Mouse (Mus musculus): ENCODE results near the gene Wdhd1. TPM values are rescaled to one million over a fixed set of nuclear protein-coding genes. Genes with fewer than 3 reads are reported as not detected.

The Wdhd1 gene
- polyA plus RNA-seq, 1 experiment from 2014 or later = 11.7 TPM

DNA sequence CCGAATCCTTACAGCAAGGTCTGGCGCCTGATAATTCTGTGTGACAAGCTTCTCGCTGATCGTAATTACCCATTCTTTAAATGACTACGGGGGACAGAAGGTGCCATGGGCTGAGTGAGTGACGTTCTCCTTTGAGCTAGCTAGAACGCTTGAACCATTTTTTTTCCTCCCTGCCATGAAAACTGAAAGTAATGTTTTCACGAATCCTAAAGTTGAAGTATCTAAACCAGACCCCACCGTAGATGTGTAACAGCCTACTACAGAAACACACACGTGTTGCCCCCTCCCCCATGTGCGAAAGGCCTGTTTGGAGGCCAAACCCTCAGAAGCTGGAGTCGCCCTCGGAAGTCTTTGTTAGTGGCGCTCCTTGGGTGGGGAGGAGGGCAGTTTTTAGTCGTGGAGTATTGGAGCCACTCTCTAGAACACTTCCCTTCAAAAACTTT lies 22.2 kb upstream of the Wdhd1 start:
- WGBS = under 1% methylated on average over 15 of the region's 15 CpGs
- ATAC-seq (replicated peaks; ENCODE audit: insufficient number of reproducible peaks, insufficient read depth, low FRiP score, low read depth) = peak; percentile 24; the same call in 1 of the 2 replicates
- no peaks in the 10 kb centered on the region for H3K36me3 ChIP-seq

GRCm38 (mm10) chr14:47298408-47298792 lies 21.7 kb upstream of the Wdhd1 start:
- Histone ChIP-seq H3K27me3 (no peaks in the 10 kb centered on the region), H3K9ac (peak overlapping the region; percentile 99), H3K27ac (peak overlapping the region; percentile 98), H3K4me1 (replicated peaks) (peaks cover 25% of the 10 kb centered on the region), H3K9me3 (replicated peaks) (no peaks in the 10 kb centered on the region), H3K4me2 (peak overlapping the region; percentile 65), H3K4me3 (peak overlapping the region; percentile 100), H3K36me3 (no peaks in the 10 kb centered on the region)
- peak; percentile 73 for ATAC-seq (replicated peaks; ENCODE audit: insufficient number of reproducible peaks, insufficient read depth, low FRiP score, low read depth)
- WGBS = 0% methylated on average over 21 of the region's 38 CpGs

More for the DNA sequence above, 22.2 kb upstream of the Wdhd1 start:
- Histone ChIP-seq H3K4me3 (peak overlapping the region; percentile 100), H3K27ac (peak overlapping the region; percentile 98), H3K4me1 (replicated peaks) (peaks cover 25% of the 10 kb centered on the region), H3K9me3 (replicated peaks) (no peaks in the 10 kb centered on the region), H3K4me2 (peak overlapping the region; percentile 65), H3K27me3 (no peaks in the 10 kb centered on the region), H3K9ac (peak overlapping the region; percentile 99)

DNA sequence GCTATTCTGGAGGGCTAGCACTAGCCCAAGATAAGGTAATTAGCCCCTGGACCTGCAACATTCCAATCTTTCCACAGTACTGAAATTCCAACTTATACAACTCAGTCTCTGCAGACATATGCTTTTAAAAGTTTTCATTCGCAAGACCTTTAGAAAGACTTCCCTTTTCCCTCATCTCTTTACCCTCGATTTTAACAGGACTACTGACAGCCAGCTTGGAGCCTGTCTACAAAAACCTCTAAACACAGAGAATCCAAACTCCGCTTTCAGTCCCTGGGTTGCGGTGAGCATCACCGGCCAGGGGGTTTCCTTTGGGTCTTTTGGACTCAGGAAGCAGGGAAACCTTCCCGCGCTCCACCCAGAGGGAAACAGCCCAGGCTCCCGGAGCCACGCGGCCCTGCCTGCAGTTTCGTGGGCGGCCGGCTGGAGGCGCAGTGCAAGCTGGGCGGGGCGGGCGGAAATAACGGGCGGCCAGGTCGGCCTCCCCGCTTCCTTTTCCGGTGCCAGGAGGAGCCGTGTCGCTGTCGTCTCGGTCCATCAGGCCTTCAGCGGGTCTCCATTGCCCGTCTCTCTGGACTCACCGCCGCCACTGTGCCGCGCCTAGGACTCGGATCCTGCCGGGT lies 21.2 kb upstream of the Wdhd1 start, which contains the start of gene Mapk1ip1l:
Gene Mapk1ip1l, plus strand, starts transcription at position 482 of the 623 bp plus-strand sequence.
- Histone ChIP-seq H3K4me2 (peak within 1 kb of the TSS; percentile 65), H3K27me3 (no peaks in the 10 kb centered on the region), H3K9me3 (replicated peaks) (no peaks in the 10 kb centered on the region), H3K4me3 (peak within 1 kb of the TSS; percentile 100), H3K4me1 (replicated peaks) (peaks cover 22% of the 10 kb centered on the region), H3K9ac (peak within 1 kb of the TSS; percentile 99), H3K27ac (peak within 1 kb of the TSS; percentile 98), H3K36me3 (no peaks in the 10 kb centered on the region)
- under 1% methylated on average over 34 of the region's 34 CpGs for WGBS
- peak; percentile 92 for ATAC-seq (replicated peaks; ENCODE audit: insufficient number of reproducible peaks, insufficient read depth, low FRiP score, low read depth)

GRCm38 (mm10) chr14:47296232-47296631 lies 19.6 kb upstream of the Wdhd1 start:
- Histone ChIP-seq H3K27me3 (no peaks in the 10 kb centered on the region), H3K4me1 (replicated peaks) (peaks cover 21% of the 10 kb centered on the region), H3K9me3 (replicated peaks) (no peaks in the 10 kb centered on the region), H3K4me3 (no peak overlapping the region), H3K27ac (no peak overlapping the region), H3K36me3 (no peaks in the 10 kb centered on the region), H3K9ac (no peak overlapping the region), H3K4me2 (no peak overlapping the region)
- no peak for ATAC-seq (replicated peaks; ENCODE audit: insufficient number of reproducible peaks, insufficient read depth, low FRiP score, low read depth)
- WGBS = 55% methylated on average over 2 of the region's 2 CpGs

GRCm38 (mm10) chr14:47294136-47294535 lies 17.5 kb upstream of the Wdhd1 start:
- Histone ChIP-seq H3K4me2 (no peak overlapping the region), H3K4me3 (no peak overlapping the region), H3K9me3 (replicated peaks) (no peaks in the 10 kb centered on the region), H3K9ac (no peak overlapping the region), H3K36me3 (peaks cover 9% of the 10 kb centered on the region; the same call in 1 of the 2 replicates), H3K27ac (no peak overlapping the region), H3K27me3 (no peaks in the 10 kb centered on the region), H3K4me1 (replicated peaks) (peaks cover 7% of the 10 kb centered on the region)
- 61% methylated on average over 4 of the region's 4 CpGs for WGBS
- no peak for ATAC-seq (replicated peaks; ENCODE audit: insufficient number of reproducible peaks, insufficient read depth, low FRiP score, low read depth)

GRCm38 (mm10) chr14:47291772-47292171 lies 15.1 kb upstream of the Wdhd1 start:
- H3K4me3 ChIP-seq = no peak overlapping the region
- no peak for ATAC-seq (replicated peaks; ENCODE audit: insufficient number of reproducible peaks, insufficient read depth, low FRiP score, low read depth)
- H3K4me1 ChIP-seq (replicated peaks) = no peaks in the 10 kb centered on the region
- H3K9ac ChIP-seq = no peak overlapping the region
- no peaks in the 10 kb centered on the region for H3K9me3 ChIP-seq (replicated peaks)
- peaks cover 9% of the 10 kb centered on the region; the same call in 1 of the 2 replicates for H3K36me3 ChIP-seq
- no peaks in the 10 kb centered on the region for H3K27me3 ChIP-seq
- 73% methylated on average over 1 of the region's 1 CpGs for WGBS
- H3K27ac ChIP-seq = no peak overlapping the region
- H3K4me2 ChIP-seq = no peak overlapping the region

GRCm38 (mm10) chr14:47287021-47287420 lies 10.4 kb upstream of the Wdhd1 start:
- peaks cover 9% of the 10 kb centered on the region; the same call in 1 of the 2 replicates for H3K36me3 ChIP-seq
- ATAC-seq (replicated peaks; ENCODE audit: insufficient number of reproducible peaks, insufficient read depth, low FRiP score, low read depth) = no peak
- H3K27ac ChIP-seq = no peak overlapping the region
- no peak overlapping the region for H3K4me3 ChIP-seq
- no peak overlapping the region for H3K4me2 ChIP-seq
- no peak overlapping the region for H3K9ac ChIP-seq
- H3K27me3 ChIP-seq = no peaks in the 10 kb centered on the region
- 0 out of 2 replicates have a peak, but pooled peaks cover 3% of the 10 kb centered on the region for H3K4me1 ChIP-seq (replicated peaks)
- 83% methylated on average over 5 of the region's 5 CpGs for WGBS
- no peaks in the 10 kb centered on the region for H3K9me3 ChIP-seq (replicated peaks)

GRCm38 (mm10) chr14:47286215-47286614 lies 9.6 kb upstream of the Wdhd1 start:
- no peak overlapping the region for H3K4me2 ChIP-seq
- H3K4me3 ChIP-seq = no peak overlapping the region
- 0 out of 2 replicates have a peak, but pooled peaks cover 3% of the 10 kb centered on the region for H3K4me1 ChIP-seq (replicated peaks)
- H3K9me3 ChIP-seq (replicated peaks) = no peaks in the 10 kb centered on the region
- no peak for ATAC-seq (replicated peaks; ENCODE audit: insufficient number of reproducible peaks, insufficient read depth, low FRiP score, low read depth)
- H3K36me3 ChIP-seq = peaks cover 9% of the 10 kb centered on the region; the same call in 1 of the 2 replicates
- no peaks in the 10 kb centered on the region for H3K27me3 ChIP-seq
- H3K27ac ChIP-seq = no peak overlapping the region
- WGBS = 91% methylated on average over 1 of the region's 1 CpGs
- H3K9ac ChIP-seq = no peak overlapping the region

- Histone ChIP-seq H3K4me3 (no peak overlapping the region), H3K9ac (no peak overlapping the region), H3K27ac (no peak overlapping the region), H3K4me2 (no peak overlapping the region), H3K27me3 (no peaks in the 10 kb centered on the region), H3K36me3 (peaks cover 5% of the 10 kb centered on the region; the same call in 1 of the 2 replicates), H3K4me1 (replicated peaks) (0 out of 2 replicates have a peak, but pooled peaks cover 3% of the 10 kb centered on the region), H3K9me3 (replicated peaks) (no peaks in the 10 kb centered on the region)
- WGBS = 91% methylated on average over 2 of the region's 2 CpGs
- no peak for ATAC-seq (replicated peaks; ENCODE audit: insufficient number of reproducible peaks, insufficient read depth, low FRiP score, low read depth)
Observed at GRCm38 (mm10) chr14:47285271-47285670, 8.6 kb upstream of the Wdhd1 start.

DNA sequence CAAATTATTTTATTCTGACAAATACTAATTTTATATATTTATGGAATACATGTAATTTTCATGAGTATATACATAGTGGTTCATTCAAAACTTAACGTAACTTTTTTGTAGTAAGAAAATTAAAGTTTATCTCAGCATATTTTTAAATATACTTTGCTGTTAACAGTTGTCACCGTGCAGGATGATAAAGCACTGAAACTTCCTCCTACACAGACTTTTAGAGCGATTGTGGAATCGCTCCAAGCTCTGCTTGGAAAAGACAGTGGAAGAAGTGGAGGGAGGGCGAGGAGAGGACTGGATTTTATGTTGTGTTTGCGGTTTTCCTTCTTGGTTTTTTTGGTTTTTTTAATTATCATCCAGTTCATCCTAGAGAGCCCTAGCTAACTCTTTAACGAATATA lies 6.9 kb upstream of the Wdhd1 start:
- Histone ChIP-seq H3K27me3 (no peaks in the 10 kb centered on the region), H3K27ac (no peak overlapping the region), H3K4me1 (replicated peaks) (0 out of 2 replicates have a peak, but pooled peaks cover 3% of the 10 kb centered on the region), H3K36me3 (no peaks in the 10 kb centered on the region), H3K9me3 (replicated peaks) (no peaks in the 10 kb centered on the region), H3K4me2 (no peak overlapping the region), H3K4me3 (no peak overlapping the region), H3K9ac (no peak overlapping the region)
- ATAC-seq (replicated peaks; ENCODE audit: insufficient number of reproducible peaks, insufficient read depth, low FRiP score, low read depth) = no peak
- 56% methylated on average over 7 of the region's 7 CpGs for WGBS

DNA sequence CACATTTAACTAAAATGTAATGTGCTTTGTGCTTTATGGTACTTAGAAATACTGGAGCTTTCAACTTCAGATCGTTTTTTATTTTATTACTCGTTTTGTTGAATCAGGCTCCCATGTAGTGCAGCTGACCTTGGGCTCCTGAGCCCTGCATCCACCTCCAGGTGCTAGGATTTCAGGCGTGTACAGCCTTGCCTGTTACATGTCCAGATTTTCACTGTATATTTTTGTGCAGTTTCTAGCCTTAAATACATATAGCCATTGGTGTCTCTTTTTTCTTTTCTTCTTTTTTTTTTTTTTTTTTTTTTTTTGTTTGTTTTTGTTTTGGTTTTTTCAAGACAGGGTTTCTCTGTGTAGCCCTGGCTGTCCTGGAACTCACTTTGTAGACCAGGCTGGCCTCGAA lies 4.9 kb upstream of the Wdhd1 start:
- Histone ChIP-seq H3K27me3 (no peaks in the 10 kb centered on the region), H3K4me3 (no peak overlapping the region), H3K9me3 (replicated peaks) (no peaks in the 10 kb centered on the region), H3K27ac (no peak overlapping the region), H3K4me1 (replicated peaks) (peaks cover 7% of the 10 kb centered on the region), H3K4me2 (no peak overlapping the region), H3K9ac (no peak overlapping the region), H3K36me3 (no peaks in the 10 kb centered on the region)
- no peak for ATAC-seq (replicated peaks; ENCODE audit: insufficient number of reproducible peaks, insufficient read depth, low FRiP score, low read depth)
- 93% methylated on average over 4 of the region's 4 CpGs for whole genome bisulfite sequencing

DNA sequence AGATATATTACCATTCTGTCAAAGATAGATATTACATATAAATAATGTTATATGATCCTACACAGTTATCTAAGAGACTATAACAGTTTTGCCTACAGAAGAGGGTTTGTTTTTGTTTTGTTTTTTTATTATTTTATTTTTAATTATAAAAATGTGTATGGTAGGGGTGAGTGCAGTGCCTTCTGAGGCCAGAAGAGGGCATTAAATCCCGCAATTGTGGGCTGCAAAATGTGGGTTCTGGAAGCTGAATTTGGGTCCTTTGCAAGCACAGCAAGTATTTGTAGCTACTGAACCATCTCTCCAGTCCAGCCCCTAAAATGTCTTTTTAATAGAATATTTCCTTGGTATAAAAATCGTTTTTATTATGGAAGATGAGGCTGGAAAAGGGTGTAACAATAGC lies 2.4 kb upstream of the Wdhd1 start:
- Histone ChIP-seq H3K9me3 (replicated peaks) (no peaks in the 10 kb centered on the region), H3K4me2 (no peak overlapping the region), H3K27ac (no peak overlapping the region), H3K27me3 (no peaks in the 10 kb centered on the region), H3K9ac (no peak overlapping the region), H3K36me3 (no peaks in the 10 kb centered on the region), H3K4me1 (replicated peaks) (peaks cover 11% of the 10 kb centered on the region), H3K4me3 (no peak overlapping the region)
- WGBS = 76% methylated on average over 2 of the region's 2 CpGs
- ATAC-seq (replicated peaks; ENCODE audit: insufficient number of reproducible peaks, insufficient read depth, low FRiP score, low read depth) = no peak

All from heart, embryonic 15.5 days (tissue).